Mouse (Mus musculus) ES-Bruce4 (cell line): ENCODE data around the gene Thbd.

ENCODE experiments used
- CTCF ChIP-seq: IDR thresholded peaks from one replicate; pipeline ENCODE4 v1.8.1; 2011; ENCODE audit warnings: low read depth, low read length
- POLR2A ChIP-seq: IDR thresholded peaks from one replicate; pipeline ENCODE4 v1.8.1; 2011; ENCODE audit warnings: low read length; ENCODE audit not compliant: insufficient read depth

- TF ChIP-seq POLR2A (no peak), CTCF (no peak)
Observed at GRCm38 (mm10) chr2:148442710-148443109, 34.7 kb upstream of the Thbd start.
